In genomic region chr5:64691406-64692100, GRCm38 (mm10) we compare ENCODE assay signal across 29 mouse cellular contexts.
A peak's percentile ranks its signal among the peaks of the same experiment; 100 is the strongest.
DNase-seq lines count a peak whose midpoint lies in the region; ATAC-seq and TF ChIP-seq lines count a peak whose summit lies in the region.
"Had no signal": no experiment of that assay in that cellular context is flagged by ENCODE, and none has a peak within 500 bp of the region (broad histone marks: within the 10 kb centered on the region; RNA-seq: fewer than 3 reads in every experiment).

No protein-coding gene starts in this region.

- intact Hi-C loops in left cerebral cortex, postnatal 25 days (cut with DNase I), result no loop called here

- no peak for TF ChIP-seq POLR2A in bone marrow, adult 2 months (IDR thresholded peaks at IDR 0.05; ENCODE audit: borderline replicate concordance, control insufficient read depth, low read depth, low read length)

- peak overlapping the region; percentile 8; the same call in 1 of the 2 replicates for H3K27ac ChIP-seq in bone marrow, adult 2 months (ENCODE audit: control insufficient read depth, insufficient read depth, low read depth, low read length, poor library complexity)
- H3K27ac ChIP-seq in liver, embryonic 16.5 days (ENCODE audit: low read length), result peak overlapping the region; percentile 62; the same call in 1 of the 2 replicates
- H3K27ac ChIP-seq: embryonic facial prominence, embryonic 10.5 days; embryonic facial prominence, embryonic 15.5 days; hindbrain, embryonic 12.5 days; midbrain, embryonic 13.5 days; stomach, postnatal 0 days had no signal

- ATAC-seq in erythroid progenitor cell, adult 5-6 weeks (replicated peaks; ENCODE audit: low FRiP score, poor library complexity, severe bottlenecking), result peak; percentile 39
- ATAC-seq in liver, embryonic 16.5 days (ENCODE audit: low read depth), result peak; percentile 43
- ATAC-seq: forebrain, embryonic 14.5 days; intestine, embryonic 16.5 days; midbrain, embryonic 13.5 days had no signal

- no peaks in the 10 kb centered on the region for H3K27me3 ChIP-seq in liver, embryonic 16.5 days (ENCODE audit: control insufficient read depth, insufficient read depth, low read depth, low read length)
- H3K27me3 ChIP-seq: embryonic facial prominence, embryonic 15.5 days; hindbrain, embryonic 12.5 days; megakaryocyte, embryonic 14.5 days; midbrain, embryonic 13.5 days had no signal

- no peak overlapping the region for H3K9ac ChIP-seq in liver, embryonic 16.5 days (ENCODE audit: low read depth, low read length)
- H3K9ac ChIP-seq: embryonic facial prominence, embryonic 15.5 days; hindbrain, embryonic 12.5 days; midbrain, embryonic 13.5 days had no signal

- no peak for TF ChIP-seq CTCF in bone marrow, adult 2 months (IDR thresholded peaks at IDR 0.05; ENCODE audit: control insufficient read depth, insufficient read depth, low read length)

- H3K4me1 ChIP-seq in bone marrow, adult 2 months (ENCODE audit: control insufficient read depth, insufficient read depth, low read length), result no peaks in the 10 kb centered on the region; the same call in 1 of the 2 replicates
- peaks cover 29% of the 10 kb centered on the region for H3K4me1 ChIP-seq in liver, embryonic 16.5 days (ENCODE audit: control insufficient read depth, low read depth, low read length)
- H3K4me1 ChIP-seq: embryonic facial prominence, embryonic 10.5 days; embryonic facial prominence, embryonic 15.5 days; hindbrain, embryonic 12.5 days; midbrain, embryonic 13.5 days had no signal

- no peak overlapping the region for H3K4me2 ChIP-seq in liver, embryonic 16.5 days (ENCODE audit: low read depth, low read length)
- H3K4me2 ChIP-seq: embryonic facial prominence, embryonic 15.5 days; heart, embryonic 11.5 days; hindbrain, embryonic 12.5 days; midbrain, embryonic 13.5 days had no signal

- no peaks in the 10 kb centered on the region for H3K9me3 ChIP-seq in liver, embryonic 16.5 days (replicated peaks; ENCODE audit: control insufficient read depth, low read length)
- H3K9me3 ChIP-seq: embryonic facial prominence, embryonic 15.5 days; midbrain, embryonic 13.5 days had no signal

- no peaks in the 10 kb centered on the region for H3K36me3 ChIP-seq in liver, embryonic 16.5 days (ENCODE audit: control insufficient read depth, insufficient read depth)
- H3K36me3 ChIP-seq: embryonic facial prominence, embryonic 10.5 days; embryonic facial prominence, embryonic 15.5 days; hindbrain, embryonic 12.5 days; midbrain, embryonic 13.5 days had no signal

- WGBS in bone marrow, adult 2 months, result 73% methylated on average over 8 of the region's 8 CpGs
- WGBS in liver, embryonic 16.5 days (ENCODE audit: insufficient replicate concordance), result 48% methylated on average over 8 of the region's 8 CpGs

- DNase-seq in layer of hippocampus, postnatal 14 days (ENCODE audit: low spot score in 2 of 2), result no peak
- DNase-seq in ovary, postnatal 14 days (ENCODE audit: low spot score), result no peak
- DNase-seq in left cerebral cortex, postnatal 25 days (ENCODE audit: low spot score in 2 of 2), result no peak
- DNase-seq: adrenal gland, adult 8-10 months; B cell, adult 2 months; cerebellum, adult 11 months; cerebellum, postnatal 10 days; gastrocnemius, postnatal 14 days; heart, postnatal 36 days; kidney, adult 8-10 months; kidney, postnatal 10 days; lung, postnatal 36 days; retina, postnatal 1 day; right cerebral cortex, postnatal 25 days; spleen, adult 18-20 months; thymus, adult 18-20 months; thymus, postnatal 25 days had no signal

- no peak overlapping the region for H3K4me3 ChIP-seq in bone marrow, adult 2 months (replicated peaks; ENCODE audit: control insufficient read depth, low read depth, low read length)
- no peak overlapping the region for H3K4me3 ChIP-seq in liver, embryonic 16.5 days (ENCODE audit: low read depth, low read length)
- H3K4me3 ChIP-seq: embryonic facial prominence, embryonic 10.5 days; embryonic facial prominence, embryonic 15.5 days; hindbrain, embryonic 12.5 days; megakaryocyte, embryonic 14.5 days; midbrain, embryonic 13.5 days had no signal
